In genomic region chr19:6285632-6286433, GRCm38 (mm10) we compare ENCODE assay signal across 11 mouse cellular contexts. TPM values are rescaled to one million over a fixed set of nuclear protein-coding genes. Genes with fewer than 3 reads are reported as not detected.
A peak's percentile ranks its signal among the peaks of the same experiment; 100 is the strongest.
DNase-seq lines count a peak whose midpoint lies in the region; ATAC-seq and TF ChIP-seq lines count a peak whose summit lies in the region.
"Had no signal": no experiment of that assay in that cellular context is flagged by ENCODE, and none has a peak within 500 bp of the region (broad histone marks: within the 10 kb centered on the region; RNA-seq: fewer than 3 reads in every experiment).

No protein-coding gene starts in this region.

- no peak overlapping the region for H3K4me3 ChIP-seq in forebrain, embryonic 10.5 days
- no peak overlapping the region for H3K4me3 ChIP-seq in forebrain, embryonic 13.5 days
- H3K4me3 ChIP-seq in neural tube, embryonic 13.5 days: no peak overlapping the region
- H3K4me3 ChIP-seq in neural tube, embryonic 15.5 days (replicated peaks): no peak overlapping the region
- peak overlapping the region; percentile 1 to 36; a peak in 2 of 4 replicates for H3K4me3 ChIP-seq in liver, embryonic 14.5 days (ENCODE audit: insufficient read depth in 1 of 2, low read depth in 2 of 2, low read length in 2 of 2)

- 0 out of 2 replicates have a peak, but pooled peaks have one; percentile 5 for TF ChIP-seq CTCF in liver, embryonic 14.5 days (IDR thresholded peaks at IDR 0.05; ENCODE audit: low read depth)

- ATAC-seq in forebrain, embryonic 13.5 days: no peak
- ATAC-seq in neural tube, embryonic 13.5 days (ENCODE audit: low read depth): no peak
- no peak for ATAC-seq in neural tube, embryonic 15.5 days (ENCODE audit: low FRiP score)
- ATAC-seq in liver, embryonic 14.5 days (ENCODE audit: insufficient read depth): peak; percentile 58

- H3K9me3 ChIP-seq in forebrain, embryonic 10.5 days: no peaks in the 10 kb centered on the region
- no peaks in the 10 kb centered on the region for H3K9me3 ChIP-seq in forebrain, embryonic 13.5 days (replicated peaks)
- H3K9me3 ChIP-seq in neural tube, embryonic 13.5 days: no peaks in the 10 kb centered on the region
- H3K9me3 ChIP-seq in neural tube, embryonic 15.5 days (replicated peaks): no peaks in the 10 kb centered on the region
- no peaks in the 10 kb centered on the region for H3K9me3 ChIP-seq in liver, embryonic 14.5 days (ENCODE audit: control insufficient read depth, low read length)

- peaks cover 94% of the 10 kb centered on the region for H3K36me3 ChIP-seq in forebrain, embryonic 10.5 days (replicated peaks)
- peaks cover 88% of the 10 kb centered on the region for H3K36me3 ChIP-seq in forebrain, embryonic 13.5 days (ENCODE audit: poor library complexity, severe bottlenecking)
- peaks cover 82% of the 10 kb centered on the region for H3K36me3 ChIP-seq in neural tube, embryonic 13.5 days
- peaks cover 54% of the 10 kb centered on the region for H3K36me3 ChIP-seq in neural tube, embryonic 15.5 days
- H3K36me3 ChIP-seq in liver, embryonic 14.5 days (replicated peaks; ENCODE audit: control insufficient read depth, insufficient read depth, low read depth): peaks cover 46% of the 10 kb centered on the region

- no peak overlapping the region for H3K9ac ChIP-seq in forebrain, embryonic 13.5 days
- 0 out of 2 replicates have a peak overlapping the region, but pooled peaks have one; percentile 9 for H3K9ac ChIP-seq in neural tube, embryonic 13.5 days
- no peak overlapping the region for H3K9ac ChIP-seq in neural tube, embryonic 15.5 days (replicated peaks)
- peak overlapping the region; percentile 70 for H3K9ac ChIP-seq in liver, embryonic 14.5 days (replicated peaks)

- peak; percentile 59 for TF ChIP-seq EP300 in liver, embryonic 14.5 days (IDR thresholded peaks at IDR 0.05; ENCODE audit: low read depth)

- H3K4me2 ChIP-seq in forebrain, embryonic 13.5 days: no peak overlapping the region
- H3K4me2 ChIP-seq in neural tube, embryonic 13.5 days: no peak overlapping the region
- no peak overlapping the region for H3K4me2 ChIP-seq in neural tube, embryonic 15.5 days
- peak overlapping the region; percentile 77 for H3K4me2 ChIP-seq in liver, embryonic 14.5 days (ENCODE audit: low read depth)

- no peaks in the 10 kb centered on the region for H3K27me3 ChIP-seq in forebrain, embryonic 10.5 days (ENCODE audit: poor library complexity, severe bottlenecking)
- no peaks in the 10 kb centered on the region for H3K27me3 ChIP-seq in forebrain, embryonic 13.5 days
- H3K27me3 ChIP-seq in neural tube, embryonic 13.5 days: no peaks in the 10 kb centered on the region
- H3K27me3 ChIP-seq in neural tube, embryonic 15.5 days (replicated peaks): no peaks in the 10 kb centered on the region
- H3K27me3 ChIP-seq in liver, embryonic 14.5 days (ENCODE audit: control insufficient read depth, insufficient read depth, low read length): no peaks in the 10 kb centered on the region

- WGBS in forebrain, embryonic 10.5 days: 87% methylated on average over 7 of the region's 7 CpGs
- 85% methylated on average over 7 of the region's 7 CpGs for WGBS in forebrain, embryonic 13.5 days
- WGBS in neural tube, embryonic 13.5 days: 81% methylated on average over 7 of the region's 7 CpGs
- 83% methylated on average over 7 of the region's 7 CpGs for WGBS in neural tube, embryonic 15.5 days
- 22% methylated on average over 7 of the region's 7 CpGs for WGBS in liver, embryonic 14.5 days (ENCODE audit: insufficient replicate concordance)

- DNase-seq in forebrain, embryonic 10.5 days (ENCODE audit: extremely low spot score, low spot score): no peak
- no peak for DNase-seq in liver, embryonic 14.5 days (ENCODE audit: low read depth in 3 of 3, low spot score in 3 of 3)
- no peak for DNase-seq in urinary bladder, adult 18-20 months (ENCODE audit: low spot score in 2 of 2)
- no peak for DNase-seq in right cerebral cortex, postnatal 14 days
- DNase-seq in B cell, adult 2 months: no peak
- DNase-seq: cerebellum, postnatal 36 days; midbrain, embryonic 14.5 days; retina, postnatal 1 day had no signal

- H3K4me1 ChIP-seq in forebrain, embryonic 10.5 days: peaks cover 22% of the 10 kb centered on the region
- no peaks in the 10 kb centered on the region for H3K4me1 ChIP-seq in forebrain, embryonic 13.5 days
- peaks cover 32% of the 10 kb centered on the region for H3K4me1 ChIP-seq in neural tube, embryonic 13.5 days (replicated peaks)
- peaks cover 18% of the 10 kb centered on the region; the same call in 1 of the 2 replicates for H3K4me1 ChIP-seq in neural tube, embryonic 15.5 days
- peaks cover 84 to 87% of the 10 kb centered on the region in 2 experiments for H3K4me1 ChIP-seq in liver, embryonic 14.5 days (replicated peaks; ENCODE audit: control insufficient read depth in 2 of 2, insufficient read depth in 2 of 2, low read length in 1 of 2)

- H3K27ac ChIP-seq in forebrain, embryonic 10.5 days: peak overlapping the region; percentile 21; the same call in 1 of the 2 replicates
- no peak overlapping the region for H3K27ac ChIP-seq in forebrain, embryonic 13.5 days
- H3K27ac ChIP-seq in neural tube, embryonic 13.5 days (replicated peaks): no peak overlapping the region
- H3K27ac ChIP-seq in neural tube, embryonic 15.5 days (replicated peaks): no peak overlapping the region
- H3K27ac ChIP-seq in liver, embryonic 14.5 days: peak overlapping the region; percentile 96

RNA-seq across cellular contexts. Expression of gene Ehd1, which starts 9.3 kb away (rescaled TPM):
- polyA plus RNA-seq in forebrain, embryonic 10.5 days (2016; fragmentation: Nextera tagmentation; extraction: Ambion mirVana): 76.8 and 82.1 TPM in 2 replicates
- 74.3 and 75.6 TPM in 2 replicates for polyA plus RNA-seq in forebrain, embryonic 13.5 days (2015; fragmentation: Nextera tagmentation; extraction: Ambion mirVana)
- 85.5 and 101 TPM in 2 replicates for polyA plus RNA-seq in neural tube, embryonic 13.5 days (2015; fragmentation: Nextera tagmentation; extraction: Ambion mirVana)
- 80.6 and 87.7 TPM in 2 replicates for polyA plus RNA-seq in neural tube, embryonic 15.5 days (2015; fragmentation: Nextera tagmentation; extraction: Ambion mirVana)
- 65.3 and 81.6 TPM in 2 replicates for polyA plus RNA-seq in liver, embryonic 14.5 days (2012; rRNA removed)
- 38.0 and 49.6 TPM in 2 replicates for polyA plus RNA-seq in liver, embryonic 14.5 days (2014; fragmentation: Nextera tagmentation; extraction: Ambion mirVana)

RNA-seq across cellular contexts. Expression of gene Cdc42bpg, which starts 20.4 kb away (rescaled TPM):
- polyA plus RNA-seq in forebrain, embryonic 10.5 days (2016; fragmentation: Nextera tagmentation; extraction: Ambion mirVana): 0.23 and 0.24 TPM in 2 replicates
- polyA plus RNA-seq in forebrain, embryonic 13.5 days (2015; fragmentation: Nextera tagmentation; extraction: Ambion mirVana): 0.22 and 0.39 TPM in 2 replicates
- 0.26 and 0.57 TPM in 2 replicates for polyA plus RNA-seq in neural tube, embryonic 13.5 days (2015; fragmentation: Nextera tagmentation; extraction: Ambion mirVana)
- 0.33 and 0.36 TPM in 2 replicates for polyA plus RNA-seq in neural tube, embryonic 15.5 days (2015; fragmentation: Nextera tagmentation; extraction: Ambion mirVana)
- polyA plus RNA-seq in liver, embryonic 14.5 days (2012; rRNA removed): 2.0 and 2.1 TPM in 2 replicates
- 0.32 and 0.33 TPM in 2 replicates for polyA plus RNA-seq in liver, embryonic 14.5 days (2014; fragmentation: Nextera tagmentation; extraction: Ambion mirVana)

RNA-seq across cellular contexts. Expression of gene Atg2a, which starts 44.4 kb away (rescaled TPM):
- 11.1 and 11.4 TPM in 2 replicates for polyA plus RNA-seq in forebrain, embryonic 10.5 days (2016; fragmentation: Nextera tagmentation; extraction: Ambion mirVana)
- polyA plus RNA-seq in forebrain, embryonic 13.5 days (2015; fragmentation: Nextera tagmentation; extraction: Ambion mirVana): 8.9 and 9.7 TPM in 2 replicates
- polyA plus RNA-seq in neural tube, embryonic 13.5 days (2015; fragmentation: Nextera tagmentation; extraction: Ambion mirVana): 11.6 and 11.8 TPM in 2 replicates
- 12.5 and 12.9 TPM in 2 replicates for polyA plus RNA-seq in neural tube, embryonic 15.5 days (2015; fragmentation: Nextera tagmentation; extraction: Ambion mirVana)
- polyA plus RNA-seq in liver, embryonic 14.5 days (2012; rRNA removed): 5.0 and 5.4 TPM in 2 replicates
- 4.1 and 4.4 TPM in 2 replicates for polyA plus RNA-seq in liver, embryonic 14.5 days (2014; fragmentation: Nextera tagmentation; extraction: Ambion mirVana)

RNA-seq across cellular contexts. Expression of gene Men1, which starts 48.9 kb away (rescaled TPM):
- 115 and 130 TPM in 2 replicates for polyA plus RNA-seq in forebrain, embryonic 10.5 days (2016; fragmentation: Nextera tagmentation; extraction: Ambion mirVana)
- polyA plus RNA-seq in forebrain, embryonic 13.5 days (2015; fragmentation: Nextera tagmentation; extraction: Ambion mirVana): 83.8 and 92.4 TPM in 2 replicates
- polyA plus RNA-seq in neural tube, embryonic 13.5 days (2015; fragmentation: Nextera tagmentation; extraction: Ambion mirVana): 71.5 and 73.9 TPM in 2 replicates
- 71.4 and 71.6 TPM in 2 replicates for polyA plus RNA-seq in neural tube, embryonic 15.5 days (2015; fragmentation: Nextera tagmentation; extraction: Ambion mirVana)
- 19.9 and 20.4 TPM in 2 replicates for polyA plus RNA-seq in liver, embryonic 14.5 days (2012; rRNA removed)
- polyA plus RNA-seq in liver, embryonic 14.5 days (2014; fragmentation: Nextera tagmentation; extraction: Ambion mirVana): 12.5 and 13.5 TPM in 2 replicates

RNA-seq across cellular contexts. Expression of gene Ppp2r5b, which starts 50.2 kb away (rescaled TPM):
- polyA plus RNA-seq in forebrain, embryonic 10.5 days (2016; fragmentation: Nextera tagmentation; extraction: Ambion mirVana): 21.6 and 24.4 TPM in 2 replicates
- polyA plus RNA-seq in forebrain, embryonic 13.5 days (2015; fragmentation: Nextera tagmentation; extraction: Ambion mirVana): 53.7 and 58.8 TPM in 2 replicates
- polyA plus RNA-seq in neural tube, embryonic 13.5 days (2015; fragmentation: Nextera tagmentation; extraction: Ambion mirVana): 103 and 111 TPM in 2 replicates
- polyA plus RNA-seq in neural tube, embryonic 15.5 days (2015; fragmentation: Nextera tagmentation; extraction: Ambion mirVana): 127 and 156 TPM in 2 replicates
- 3.2 TPM in 2 replicates for polyA plus RNA-seq in liver, embryonic 14.5 days (2012; rRNA removed)
- polyA plus RNA-seq in liver, embryonic 14.5 days (2014; fragmentation: Nextera tagmentation; extraction: Ambion mirVana): 2.4 and 2.5 TPM in 2 replicates

Comparison
In these comparisons a context has a peak if more than half of its experiments do, and no peak if none do; other contexts are left out.
1. H3K27ac ChIP-seq: peak in forebrain, embryonic 10.5 days (single experiment) and liver, embryonic 14.5 days (single experiment); none in forebrain, embryonic 13.5 days (single experiment), neural tube, embryonic 13.5 days (single experiment) and neural tube, embryonic 15.5 days (single experiment).
2. H3K9ac ChIP-seq: peak in neural tube, embryonic 13.5 days (single experiment) and liver, embryonic 14.5 days (single experiment); none in forebrain, embryonic 13.5 days (single experiment) and neural tube, embryonic 15.5 days (single experiment).
3. H3K4me3 ChIP-seq: peak in liver, embryonic 14.5 days (2 of 2); none in forebrain, embryonic 10.5 days (single experiment), forebrain, embryonic 13.5 days (single experiment), neural tube, embryonic 13.5 days (single experiment) and neural tube, embryonic 15.5 days (single experiment).